Mouse (Mus musculus) thymus, adult 2 months (tissue): ENCODE results near the gene Rps16.

Source experiments
- CTCF ChIP-seq: fragments of 200-500 bp; IDR thresholded peaks from 2 replicates; pipeline ENCODE4 v1.5.1; 2012; ENCODE audit warnings: mild to moderate bottlenecking, control low read depth, low read length, moderate library complexity, borderline replicate concordance; ENCODE audit not compliant: control insufficient read depth, poor library complexity, insufficient read depth; ENCODE audit errors: extremely low read depth
- POLR2A ChIP-seq: fragments of 200-500 bp; IDR thresholded peaks from 2 replicates; pipeline ENCODE4 v1.6.1; 2012; ENCODE audit warnings: mild to moderate bottlenecking, low read length, control low read depth, moderate library complexity; ENCODE audit not compliant: control insufficient read depth, poor library complexity, insufficient read depth; ENCODE audit errors: extremely low read depth

GRCm38 (mm10) chr7:28368276-28368920 is 17.9 kb downstream of the Rps16 start:
- no peak for TF ChIP-seq CTCF
- no peak for TF ChIP-seq POLR2A
